Mouse (Mus musculus): ENCODE measurements around the gene Diras2.

DNA sequence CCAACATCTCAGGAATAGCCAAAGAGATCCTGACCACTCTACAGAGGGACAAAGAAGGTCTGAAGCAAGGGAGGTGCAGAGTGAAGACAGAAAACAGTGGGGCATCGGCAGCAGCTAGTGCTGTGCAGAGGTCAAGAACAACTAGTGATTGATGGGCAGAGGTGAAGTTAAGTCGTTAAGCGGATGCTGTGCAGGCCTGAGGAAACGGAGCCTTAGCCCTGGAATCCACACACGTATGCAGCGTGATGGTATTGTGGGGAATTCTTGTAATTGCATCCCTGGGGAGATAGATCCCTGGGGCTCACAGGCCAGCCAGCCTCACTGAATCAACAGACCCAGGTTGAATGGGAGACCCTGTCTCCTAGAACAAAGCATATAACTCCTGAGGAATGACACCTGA lies 9.9 kb downstream of the Diras2 start:
- no peak for TF ChIP-seq POLR2A (IDR thresholded peaks at IDR 0.05; ENCODE audit: borderline replicate concordance, low read depth, low read length)
- no peak for TF ChIP-seq CTCF (IDR thresholded peaks at IDR 0.05; ENCODE audit: low read depth, low read length)
